Comparison of ENCODE assay signal across 27 mouse cellular contexts in the genomic region with DNA sequence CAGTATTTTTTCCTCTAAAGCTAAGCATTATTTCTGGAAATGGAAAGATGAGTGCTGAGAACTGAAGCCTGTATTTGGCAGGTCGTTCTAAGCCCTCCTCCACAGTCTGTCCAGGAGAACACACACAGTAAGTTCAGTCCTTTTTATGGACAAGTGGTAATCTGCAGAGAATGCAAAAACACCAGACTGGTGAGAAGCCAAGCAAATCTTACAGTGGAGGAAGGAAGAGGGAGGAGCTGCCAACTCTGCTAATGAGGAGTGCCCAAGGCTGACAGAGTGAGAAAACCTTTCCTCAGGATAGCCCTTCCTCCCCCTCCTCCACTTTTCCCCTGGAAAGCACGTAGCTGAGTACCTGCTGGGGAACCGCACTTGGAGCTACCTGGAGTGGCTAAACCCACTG.
DNase-seq lines count a peak whose midpoint lies in the region; ATAC-seq lines count a peak whose summit lies in the region.
"Had no signal": no experiment of that assay in that cellular context is flagged by ENCODE, and none has a peak within 500 bp of the region (broad histone marks: within the 10 kb centered on the region; RNA-seq: fewer than 3 reads in every experiment).

No protein-coding gene starts in this region.

- ATAC-seq in embryonic facial prominence, embryonic 14.5 days (ENCODE audit: low read depth) = peak; percentile 41; the same call in 1 of the 2 replicates
- ATAC-seq in forebrain, embryonic 16.5 days = peak; percentile 69
- ATAC-seq: intestine, postnatal 0 days had no signal

- no peaks in the 10 kb centered on the region for H3K27me3 ChIP-seq in embryonic facial prominence, embryonic 14.5 days (replicated peaks; ENCODE audit: control insufficient read depth, insufficient read depth, low read length)
- H3K27me3 ChIP-seq in embryonic facial prominence, embryonic 10.5 days (replicated peaks; ENCODE audit: low read depth, poor library complexity, severe bottlenecking) = no peaks in the 10 kb centered on the region
- H3K27me3 ChIP-seq in forebrain, embryonic 16.5 days (replicated peaks; ENCODE audit: control insufficient read depth, insufficient read depth, low read length) = no peaks in the 10 kb centered on the region
- H3K27me3 ChIP-seq: CH12.LX; embryonic facial prominence, embryonic 15.5 days; limb, embryonic 15.5 days; liver, embryonic 13.5 days had no signal

- H3K4me2 ChIP-seq in embryonic facial prominence, embryonic 14.5 days (ENCODE audit: low read depth, low read length) = no peak overlapping the region
- H3K4me2 ChIP-seq in forebrain, embryonic 16.5 days (ENCODE audit: low read length) = no peak overlapping the region
- H3K4me2 ChIP-seq: embryonic facial prominence, embryonic 15.5 days; hindbrain, embryonic 14.5 days; limb, embryonic 15.5 days; liver, embryonic 13.5 days had no signal

- H3K36me3 ChIP-seq in embryonic facial prominence, embryonic 14.5 days (ENCODE audit: control insufficient read depth, insufficient read depth, low read length) = no peaks in the 10 kb centered on the region
- H3K36me3 ChIP-seq in embryonic facial prominence, embryonic 10.5 days (replicated peaks) = no peaks in the 10 kb centered on the region
- no peaks in the 10 kb centered on the region for H3K36me3 ChIP-seq in forebrain, embryonic 16.5 days (ENCODE audit: control insufficient read depth, insufficient read depth)
- H3K36me3 ChIP-seq: embryonic facial prominence, embryonic 15.5 days; heart, embryonic 10.5 days; limb, embryonic 10.5 days; limb, embryonic 15.5 days; liver, embryonic 13.5 days had no signal

- H3K4me3 ChIP-seq in embryonic facial prominence, embryonic 14.5 days (ENCODE audit: low read depth, low read length) = no peak overlapping the region
- no peak overlapping the region for H3K4me3 ChIP-seq in embryonic facial prominence, embryonic 10.5 days
- H3K4me3 ChIP-seq in forebrain, embryonic 16.5 days (replicated peaks; ENCODE audit: low read length) = no peak overlapping the region
- H3K4me3 ChIP-seq: embryonic facial prominence, embryonic 15.5 days; heart, embryonic 10.5 days; limb, embryonic 10.5 days; limb, embryonic 15.5 days; liver, embryonic 13.5 days had no signal

- H3K9ac ChIP-seq in embryonic facial prominence, embryonic 14.5 days (ENCODE audit: low read depth, low read length) = no peak overlapping the region
- no peak overlapping the region for H3K9ac ChIP-seq in forebrain, embryonic 16.5 days (replicated peaks; ENCODE audit: low read depth, low read length)
- H3K9ac ChIP-seq: embryonic facial prominence, embryonic 15.5 days; hindbrain, embryonic 14.5 days; limb, embryonic 15.5 days; liver, embryonic 13.5 days had no signal

- intact Hi-C loops in left cerebral cortex, postnatal 4 days (cut with DNase I) = no loop called here

- DNase-seq in embryonic facial prominence, embryonic 14.5 days (ENCODE audit: low spot score) = peak; percentile 20
- DNase-seq in embryonic facial prominence, embryonic 10.5 days (ENCODE audit: low spot score) = no peak
- DNase-seq in frontal cortex, adult 2 months (ENCODE audit: extremely low spot score in 1 of 2, low spot score in 1 of 2) = peak; percentile 21 to 35
- DNase-seq in frontal cortex, postnatal 14 days (ENCODE audit: low spot score in 2 of 2) = no peak
- peak; percentile 14 to 37 for DNase-seq in left cerebral cortex, adult 18-20 months (ENCODE audit: low spot score in 2 of 2)
- DNase-seq in left cerebral cortex, postnatal 4 days = no peak
- DNase-seq in cerebellum, adult 9-10 months = no peak
- DNase-seq: adrenal gland, adult 8-10 months; cerebellum, adult 11 months; cerebellum, adult 9-11 months; gastrocnemius, postnatal 14 days; heart, postnatal 10 days; kidney, adult 9 months; kidney, postnatal 10 days; liver, embryonic 13.5 days; lung, adult 18-20 months; lung, postnatal 14 days; midbrain, embryonic 14.5 days had no signal

- H3K9me3 ChIP-seq in embryonic facial prominence, embryonic 14.5 days (ENCODE audit: control insufficient read depth, low read length) = no peaks in the 10 kb centered on the region
- no peaks in the 10 kb centered on the region for H3K9me3 ChIP-seq in embryonic facial prominence, embryonic 10.5 days
- no peaks in the 10 kb centered on the region for H3K9me3 ChIP-seq in forebrain, embryonic 16.5 days (ENCODE audit: control insufficient read depth, low read length)
- H3K9me3 ChIP-seq: embryonic facial prominence, embryonic 15.5 days; heart, embryonic 10.5 days; limb, embryonic 10.5 days; limb, embryonic 15.5 days; liver, embryonic 13.5 days had no signal

- 38% methylated on average over 3 of the region's 3 CpGs for WGBS in embryonic facial prominence, embryonic 14.5 days
- 66% methylated on average over 3 of the region's 3 CpGs for WGBS in embryonic facial prominence, embryonic 10.5 days
- 43% methylated on average over 3 of the region's 3 CpGs for WGBS in forebrain, embryonic 16.5 days

- H3K4me1 ChIP-seq in embryonic facial prominence, embryonic 14.5 days (ENCODE audit: control insufficient read depth, insufficient read depth, low read length) = peaks cover 10% of the 10 kb centered on the region; the same call in 1 of the 2 replicates
- H3K4me1 ChIP-seq in embryonic facial prominence, embryonic 10.5 days = peaks cover 19% of the 10 kb centered on the region
- peaks cover 20% of the 10 kb centered on the region for H3K4me1 ChIP-seq in forebrain, embryonic 16.5 days (replicated peaks; ENCODE audit: control insufficient read depth, insufficient read depth, low read length)
- H3K4me1 ChIP-seq: embryonic facial prominence, embryonic 15.5 days; liver, embryonic 13.5 days had no signal

- H3K27ac ChIP-seq in embryonic facial prominence, embryonic 14.5 days (replicated peaks; ENCODE audit: low read depth, low read length) = no peak overlapping the region
- H3K27ac ChIP-seq in embryonic facial prominence, embryonic 10.5 days (replicated peaks) = no peak overlapping the region
- no peak overlapping the region for H3K27ac ChIP-seq in forebrain, embryonic 16.5 days (ENCODE audit: low read length)
- H3K27ac ChIP-seq: embryonic facial prominence, embryonic 15.5 days; heart, embryonic 10.5 days; hindbrain, embryonic 14.5 days; limb, embryonic 10.5 days; limb, embryonic 15.5 days; liver, embryonic 13.5 days; stomach, postnatal 0 days had no signal

Comparison
In these comparisons a context has a peak if more than half of its experiments do, and no peak if none do; other contexts are left out.
1. DNase-seq: peak in embryonic facial prominence, embryonic 14.5 days (single experiment), frontal cortex, adult 2 months (2 of 2) and left cerebral cortex, adult 18-20 months (2 of 2); none in embryonic facial prominence, embryonic 10.5 days (single experiment), frontal cortex, postnatal 14 days (0 of 2), left cerebral cortex, postnatal 4 days (single experiment) and cerebellum, adult 9-10 months (single experiment).